Mouse (Mus musculus) cerebral cortex, adult 2 months (tissue): ENCODE measurements around the gene Uqcr11.

Experiments used
- WGBS: fragments of 180-500 bp; shearing (Covaris S2); methylation state at CpG from one replicate; pipeline ENCODE4 v1.1.7; 2018; 5-methylcytosine and 5-hydroxymethylcytosine counted together

Uqcr11 gene

GRCm38 (mm10) chr10:80406684-80407501 lies at the start of gene Uqcr11:
Uqcr11 (minus strand) TSS chr10:80406830.
- under 1% methylated on average over 27 of the region's 27 CpGs for WGBS

- 85% methylated on average over 5 of the region's 5 CpGs for WGBS
These were observed 49.1 kb upstream of the Uqcr11 start for GRCm38 (mm10) chr10:80455697-80456096.

GRCm38 (mm10) chr10:80454781-80455180 lies 48.2 kb upstream of the Uqcr11 start:
- WGBS, result 84% methylated on average over 5 of the region's 5 CpGs

GRCm38 (mm10) chr10:80453601-80454000 lies 47.0 kb upstream of the Uqcr11 start:
- WGBS, result 92% methylated on average over 10 of the region's 10 CpGs

- WGBS, result 21% methylated on average over 6 of the region's 6 CpGs
These were observed 44.0 kb upstream of the Uqcr11 start for GRCm38 (mm10) chr10:80450599-80450998.

GRCm38 (mm10) chr10:80445898-80446601 lies 39.4 kb upstream of the Uqcr11 start:
- 8% methylated on average over 26 of the region's 26 CpGs for WGBS

GRCm38 (mm10) chr10:80445052-80445451 lies 38.4 kb upstream of the Uqcr11 start:
- 67% methylated on average over 1 of the region's 1 CpGs for WGBS

- 40% methylated on average over 5 of the region's 5 CpGs for WGBS
These were observed 37.9 kb upstream of the Uqcr11 start for GRCm38 (mm10) chr10:80444339-80445045.

GRCm38 (mm10) chr10:80443575-80444278 lies 37.1 kb upstream of the Uqcr11 start:
- 88% methylated on average over 8 of the region's 8 CpGs for WGBS

- 69% methylated on average over 2 of the region's 2 CpGs for WGBS
These were observed 36.4 kb upstream of the Uqcr11 start for GRCm38 (mm10) chr10:80442989-80443388.

GRCm38 (mm10) chr10:80441598-80441997 lies 35.0 kb upstream of the Uqcr11 start:
- 71% methylated on average over 8 of the region's 8 CpGs for WGBS

- WGBS, result 86% methylated on average over 4 of the region's 4 CpGs
These were observed 31.3 kb upstream of the Uqcr11 start for GRCm38 (mm10) chr10:80437973-80438372.

- WGBS, result 20% methylated on average over 9 of the region's 9 CpGs
These were observed 29.6 kb upstream of the Uqcr11 start for GRCm38 (mm10) chr10:80436276-80436675.

- WGBS, result 32% methylated on average over 7 of the region's 7 CpGs
These were observed 29.1 kb upstream of the Uqcr11 start for GRCm38 (mm10) chr10:80435764-80436163.

- 85% methylated on average over 3 of the region's 3 CpGs for WGBS
These were observed 28.2 kb upstream of the Uqcr11 start for GRCm38 (mm10) chr10:80434823-80435222.

- WGBS, result 10% methylated on average over 8 of the region's 8 CpGs
These were observed 27.6 kb upstream of the Uqcr11 start for GRCm38 (mm10) chr10:80434233-80434592.

GRCm38 (mm10) chr10:80433513-80434232 lies 27.0 kb upstream of the Uqcr11 start, which contains the start of gene Tcf3:
Tcf3 (minus strand) TSS chr10:80433647.
- WGBS, result under 1% methylated on average over 61 of the region's 61 CpGs

GRCm38 (mm10) chr10:80432936-80433512 lies 26.4 kb upstream of the Uqcr11 start:
- under 1% methylated on average over 59 of the region's 60 CpGs for WGBS

GRCm38 (mm10) chr10:80432387-80432785 lies 25.8 kb upstream of the Uqcr11 start:
- 4% methylated on average over 4 of the region's 4 CpGs for whole genome bisulfite sequencing

GRCm38 (mm10) chr10:80431570-80432386 lies 25.1 kb upstream of the Uqcr11 start:
- WGBS, result 22% methylated on average over 16 of the region's 16 CpGs
